Mouse (Mus musculus) layer of hippocampus, adult 8-10 months (tissue): ENCODE results near the gene Mid1. TPM values are rescaled to one million over a fixed set of nuclear protein-coding genes. Genes with fewer than 3 reads are reported as not detected.
A peak's percentile ranks its signal among the peaks of the same experiment; 100 is the strongest.

Experiments
- DNase-seq, 2 experiments: peaks; one replicate each; pipeline ENCODE4 v3.0.0; 2022; ENCODE audit warnings: low spot score in 2 of 2
- total RNA-seq, 4 experiments: library from RNA; stranded (reverse); gene quantifications; 2 replicates each; pipeline ENCODE4 v1.2.4; 2022

The Mid1 gene
- total RNA-seq, 4 experiments from 2014 or later, result 4.8 to 29.5 (median 13.2) TPM

DNA sequence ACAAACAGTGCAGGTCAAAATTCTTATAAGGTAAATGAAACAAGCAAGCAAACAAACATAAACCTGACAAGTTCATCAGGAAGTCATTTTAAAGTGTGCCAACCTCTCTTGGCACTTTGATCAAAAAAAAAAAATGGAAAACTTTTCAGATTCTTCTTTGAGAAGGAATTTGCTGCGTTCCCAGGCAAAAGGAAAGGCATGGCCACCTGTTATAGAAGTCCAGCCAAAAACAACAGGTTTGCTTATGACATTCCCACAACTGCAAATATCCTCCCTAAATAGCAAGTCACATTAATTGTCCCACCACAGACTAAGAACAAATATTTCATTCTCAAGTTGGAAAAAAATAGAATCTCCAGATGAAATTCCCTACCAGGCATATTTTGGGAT is 197.2 kb downstream of the Mid1 start:
- no peak for DNase-seq

DNA sequence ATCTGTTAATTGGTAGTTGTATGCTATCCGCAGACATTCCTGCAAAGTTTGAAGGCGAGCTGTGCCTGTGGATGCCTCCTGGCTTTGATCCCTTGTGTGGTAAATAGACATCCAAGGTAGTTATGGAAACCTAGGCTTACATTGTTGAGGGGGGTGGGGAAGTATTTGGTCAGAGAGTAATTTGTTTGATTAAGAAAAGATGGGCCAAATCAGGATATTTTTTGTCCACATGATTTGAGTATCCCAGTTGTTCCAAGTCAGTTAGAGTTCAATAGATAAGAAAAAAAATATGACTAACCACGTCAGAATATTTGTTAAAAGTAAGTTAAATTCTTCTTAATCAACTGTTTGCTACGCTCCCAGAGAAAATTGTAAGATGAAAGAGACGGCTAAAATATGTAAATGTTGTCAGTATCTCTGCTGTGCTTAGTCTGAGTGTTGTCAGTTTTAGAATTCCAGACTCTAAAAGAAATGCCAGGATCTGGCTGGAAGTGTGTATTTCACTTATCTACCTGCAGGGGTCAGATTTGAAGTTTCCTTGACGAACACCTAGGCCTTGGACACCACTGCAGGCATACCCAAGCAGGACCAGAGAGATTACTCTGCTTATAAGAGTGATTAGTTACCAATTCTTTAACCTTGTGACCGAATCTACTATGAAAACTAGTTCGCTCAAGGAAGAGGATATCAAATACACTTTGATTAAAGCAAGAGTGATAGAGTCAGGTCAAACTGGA is 198.7 kb downstream of the Mid1 start:
- no peak for DNase-seq

DNA sequence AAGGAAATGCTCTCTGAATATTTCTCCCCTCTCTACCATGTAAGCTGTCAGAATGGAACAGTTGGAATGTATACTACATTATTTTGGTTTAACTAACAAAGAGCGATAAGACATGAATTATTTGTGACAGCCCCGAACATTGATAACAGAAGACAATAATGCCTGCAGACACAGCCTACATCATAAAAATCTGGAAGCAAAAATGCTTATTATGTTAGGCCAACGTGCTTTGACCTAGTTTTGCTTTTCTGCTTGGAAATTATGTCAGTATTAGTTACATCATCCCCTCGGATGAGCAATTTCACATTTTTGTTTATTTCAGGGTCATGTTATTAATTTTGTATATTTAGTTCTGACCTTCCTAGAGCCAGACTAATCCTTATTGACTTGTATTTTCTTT is 205.5 kb downstream of the Mid1 start:
- DNase-seq, result no peak

DNA sequence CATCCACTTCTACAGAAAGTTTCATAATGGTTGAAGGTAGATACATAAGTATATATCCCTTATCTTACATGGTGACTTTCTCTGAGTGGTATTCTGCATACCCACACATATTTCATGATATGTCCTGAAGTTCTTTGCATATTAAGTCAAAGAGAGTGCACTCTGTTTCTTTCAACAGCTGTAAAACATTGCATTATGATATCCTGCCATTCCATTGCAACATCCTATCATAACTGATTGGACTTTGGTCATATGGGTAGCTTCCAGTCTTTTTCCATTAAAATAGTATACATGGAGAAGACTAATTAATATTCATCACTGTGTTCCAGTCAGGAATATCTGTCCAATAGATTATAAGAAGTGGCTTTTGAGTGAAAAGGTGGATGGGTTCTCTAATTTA is 207.1 kb downstream of the Mid1 start:
- DNase-seq, result no peak

DNA sequence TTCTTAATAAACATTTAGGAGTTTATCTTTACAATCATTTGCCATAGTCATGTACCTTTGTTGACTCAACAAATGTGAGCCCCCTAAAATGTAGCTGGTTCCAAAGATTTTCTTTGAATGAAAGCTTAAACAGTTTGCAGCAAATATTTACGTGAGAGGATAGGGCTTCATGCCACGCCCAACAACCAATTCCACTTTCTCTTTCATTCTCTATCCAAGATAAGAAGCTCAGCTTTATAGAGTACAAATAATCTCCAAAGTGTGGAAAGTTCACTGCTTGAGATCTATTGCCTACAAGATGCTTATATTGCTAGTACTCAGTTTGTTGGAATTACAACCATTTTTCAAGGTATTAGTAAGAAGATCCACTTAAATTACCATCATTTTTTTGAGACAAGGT is 207.6 kb downstream of the Mid1 start:
- DNase-seq, result no peak

DNA sequence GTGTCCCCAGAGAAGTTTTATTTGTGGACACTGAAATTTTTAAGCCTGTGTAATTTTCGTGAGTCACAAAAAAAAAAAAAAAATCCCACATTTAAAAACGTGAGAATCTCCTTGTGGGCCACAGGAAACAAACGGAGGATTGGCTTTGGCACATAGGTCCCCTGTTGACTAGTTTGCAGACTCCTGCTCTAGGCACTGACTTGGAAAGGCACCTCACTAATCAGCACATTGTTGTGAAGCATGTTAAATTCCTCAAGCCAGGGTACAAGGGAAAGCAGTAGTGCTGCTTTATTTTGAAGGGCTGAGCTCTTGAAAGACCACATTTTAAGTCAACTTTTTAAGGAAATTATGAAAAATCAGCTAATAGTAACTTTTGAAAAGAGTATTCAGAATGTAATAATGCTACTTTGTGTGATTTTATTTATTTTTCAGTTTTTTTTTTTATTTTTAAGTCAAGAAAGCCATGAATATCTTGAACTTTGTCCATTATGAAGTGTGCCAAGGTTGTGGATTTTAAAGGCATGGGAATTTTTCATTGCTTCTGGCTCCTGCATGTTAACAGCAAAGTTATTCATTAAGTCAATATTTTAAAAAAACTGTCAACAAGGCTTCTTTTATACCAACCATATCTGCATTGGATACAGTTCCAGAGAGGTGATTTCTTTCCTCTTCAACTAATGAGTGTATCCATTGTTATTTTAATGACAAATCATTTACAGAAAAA is 214.4 kb downstream of the Mid1 start:
- no peak for DNase-seq

DNA sequence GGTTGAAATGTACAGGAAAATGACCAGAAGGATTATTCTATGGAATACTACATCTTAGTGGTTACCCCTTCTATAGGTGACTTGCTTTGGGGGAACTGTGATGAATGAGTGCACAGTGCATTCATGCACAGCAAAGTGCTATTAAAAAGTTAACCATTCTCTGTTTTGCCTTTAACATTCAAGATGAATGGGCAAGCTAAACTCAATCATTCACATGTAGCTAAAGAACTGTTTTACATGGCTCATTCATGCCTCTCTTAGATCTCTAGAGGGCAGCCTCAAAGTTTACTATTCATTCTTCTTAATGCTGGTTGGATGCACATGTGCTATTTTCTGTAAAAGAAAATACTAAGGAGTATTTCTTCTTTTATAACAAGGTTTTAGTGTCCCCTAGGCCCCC is 217.9 kb downstream of the Mid1 start:
- DNase-seq, result no peak

DNA sequence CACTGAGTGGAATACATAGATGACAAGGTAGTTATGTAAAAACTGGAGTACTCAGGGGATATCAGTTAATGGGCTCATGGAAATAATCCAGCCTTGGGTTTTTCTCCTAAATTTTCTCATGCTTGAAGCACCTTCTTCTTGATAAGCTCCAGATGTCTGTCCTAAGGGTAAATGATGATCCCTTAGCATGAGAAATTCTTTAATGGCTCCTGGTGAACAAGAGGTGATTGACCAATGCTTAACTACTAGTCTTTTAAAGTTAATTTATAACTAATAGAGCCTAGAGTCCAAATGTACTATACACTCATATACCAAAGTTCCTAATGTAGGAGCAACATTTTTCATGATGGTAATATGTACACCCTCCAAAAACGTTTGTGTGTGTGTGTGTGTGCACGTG is 218.7 kb downstream of the Mid1 start:
- no peak for DNase-seq

DNA sequence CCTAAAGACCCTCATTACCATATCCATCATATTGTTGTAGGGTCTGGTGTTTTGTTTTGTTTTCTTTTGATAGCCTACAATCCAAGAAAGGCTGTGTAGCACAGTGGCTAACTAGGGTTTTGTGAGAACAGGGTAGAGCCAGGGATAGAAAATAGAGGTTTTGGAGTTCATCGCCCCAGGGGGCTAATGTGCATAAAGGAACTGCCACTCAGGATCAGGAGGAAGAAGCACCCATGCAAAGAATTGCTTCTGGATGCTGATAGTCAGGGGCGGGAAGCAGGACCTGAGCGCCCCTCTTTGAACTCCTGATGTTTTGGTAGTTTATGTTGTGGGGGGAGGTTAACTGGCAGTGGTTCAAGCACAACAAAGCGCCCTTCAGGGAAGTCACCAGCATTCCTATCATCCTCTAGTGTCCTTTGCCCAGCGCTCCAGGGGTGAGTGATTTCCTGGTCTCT is 221.1 kb downstream of the Mid1 start:
- no peak for DNase-seq

DNA sequence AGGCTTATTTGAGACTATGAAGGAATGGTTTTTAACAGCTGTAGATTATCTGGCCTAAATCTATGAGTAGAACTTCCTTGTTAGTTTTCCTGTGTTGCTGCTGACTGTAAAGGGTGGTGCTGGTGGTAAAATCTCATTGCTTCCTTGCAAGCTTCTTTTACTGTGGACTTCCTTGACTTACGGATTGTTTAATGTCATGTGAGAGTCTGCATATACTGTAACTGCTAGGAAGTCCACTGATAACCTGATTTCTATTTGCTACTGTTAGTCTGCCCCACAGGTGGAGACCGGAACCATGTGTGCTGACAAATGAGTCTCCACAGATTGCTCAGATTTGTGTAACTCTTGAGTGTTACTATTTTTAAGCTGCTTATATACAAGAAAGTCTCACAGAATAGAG is 224.9 kb downstream of the Mid1 start:
- no peak for DNase-seq

DNA sequence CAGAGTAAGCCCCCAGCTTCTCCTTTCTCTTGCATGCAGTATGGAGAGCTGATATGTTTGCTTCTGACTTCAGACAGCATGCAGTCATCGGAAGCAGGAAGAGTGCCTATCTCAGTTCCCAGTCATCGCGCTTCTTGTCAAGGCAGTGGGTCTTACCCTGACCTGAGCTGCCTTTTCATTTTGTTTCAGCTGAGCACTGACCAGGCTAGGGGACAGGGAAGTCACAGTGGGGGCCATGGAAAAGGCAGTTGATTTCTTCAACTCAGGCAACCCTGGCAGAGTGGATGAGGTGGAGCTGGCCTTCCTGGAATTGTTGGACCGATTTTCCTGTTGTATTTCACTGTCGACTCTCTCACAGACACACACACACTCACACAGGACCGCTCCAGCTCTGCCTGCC is 230.7 kb downstream of the Mid1 start:
- no peak for DNase-seq

DNA sequence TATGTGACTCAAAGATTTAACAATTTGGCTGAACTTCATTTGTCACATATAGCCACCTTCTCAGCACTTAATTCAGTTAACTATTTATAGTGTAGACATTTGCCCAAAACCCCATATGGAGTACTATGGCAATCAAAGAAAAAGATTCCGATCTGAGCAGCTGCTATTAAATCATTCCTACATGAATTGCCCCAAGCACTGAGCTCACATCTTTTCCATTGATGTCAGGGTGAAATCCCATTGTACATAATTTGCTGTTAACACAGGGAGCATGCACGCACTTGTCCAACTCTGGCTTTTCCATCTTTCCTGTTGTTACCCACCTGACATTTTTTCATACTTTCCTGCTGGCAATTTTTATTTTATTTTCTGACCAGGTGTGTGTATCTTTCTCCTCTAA is 237.5 kb downstream of the Mid1 start:
- no peak for DNase-seq

DNA sequence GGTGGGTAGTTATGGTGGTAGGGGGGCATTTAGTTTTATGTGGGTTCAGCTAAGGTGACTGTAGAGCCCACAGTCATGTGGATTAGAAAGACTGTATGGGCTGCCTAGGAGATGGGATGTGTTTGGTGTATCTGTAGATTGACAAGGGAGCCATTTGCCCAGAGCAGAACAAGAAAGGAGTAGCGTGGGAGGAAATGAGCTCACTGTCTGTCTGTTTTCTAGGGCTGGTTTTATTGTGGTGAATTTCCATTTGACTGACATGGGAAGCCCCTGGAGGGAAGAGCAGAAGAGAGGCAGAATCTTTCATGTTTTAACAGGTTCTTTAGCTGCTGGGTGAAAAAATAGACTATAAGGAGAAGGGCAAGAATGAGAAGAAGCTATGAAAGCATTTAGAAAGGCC is 238.4 kb downstream of the Mid1 start:
- no peak for DNase-seq

DNA sequence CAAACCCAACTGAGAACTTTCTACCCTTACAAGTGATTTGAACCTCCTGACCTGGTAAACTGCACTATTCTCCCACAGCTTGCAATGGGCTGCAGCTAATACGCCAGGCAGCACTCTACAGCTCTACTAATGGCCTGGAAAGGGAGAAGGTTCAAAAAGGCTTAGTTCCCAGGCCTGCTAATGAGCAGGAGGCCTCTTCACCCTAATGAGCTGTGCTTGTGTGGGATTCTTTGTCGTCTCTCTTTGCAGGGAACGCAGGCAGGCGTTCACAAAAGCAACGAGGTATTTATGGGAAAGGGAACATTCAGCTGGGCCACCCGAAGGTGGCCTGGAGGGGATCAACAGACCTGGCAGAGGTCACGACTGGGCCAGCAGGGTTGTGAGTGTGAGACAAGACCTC is 240.6 kb downstream of the Mid1 start:
- DNase-seq, result no peak

DNA sequence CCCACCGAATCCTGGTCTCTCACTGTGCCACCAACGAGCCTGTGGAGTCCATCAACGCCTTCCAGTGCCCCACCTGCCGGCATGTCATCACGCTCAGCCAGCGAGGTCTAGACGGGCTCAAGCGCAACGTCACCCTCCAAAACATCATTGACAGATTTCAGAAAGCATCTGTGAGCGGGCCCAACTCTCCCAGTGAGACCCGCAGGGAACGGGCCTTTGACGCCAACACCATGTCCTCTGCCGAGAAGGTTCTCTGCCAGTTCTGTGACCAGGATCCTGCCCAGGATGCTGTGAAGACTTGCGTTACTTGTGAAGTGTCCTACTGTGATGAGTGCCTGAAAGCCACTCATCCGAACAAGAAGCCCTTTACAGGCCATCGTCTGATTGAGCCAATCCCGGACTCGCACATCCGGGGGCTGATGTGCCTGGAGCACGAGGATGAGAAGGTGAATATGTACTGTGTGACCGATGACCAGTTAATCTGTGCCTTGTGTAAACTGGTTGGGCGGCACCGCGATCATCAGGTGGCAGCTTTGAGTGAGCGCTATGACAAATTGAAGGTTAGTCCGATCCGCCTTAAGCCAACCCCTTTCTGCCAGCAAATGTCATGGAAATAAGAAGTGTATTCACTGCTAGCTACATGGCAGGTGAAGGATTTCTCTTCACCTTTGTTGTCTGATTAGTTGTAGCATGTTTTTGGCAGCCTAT is 242.3 kb downstream of the Mid1 start:
- no peak for DNase-seq

DNA sequence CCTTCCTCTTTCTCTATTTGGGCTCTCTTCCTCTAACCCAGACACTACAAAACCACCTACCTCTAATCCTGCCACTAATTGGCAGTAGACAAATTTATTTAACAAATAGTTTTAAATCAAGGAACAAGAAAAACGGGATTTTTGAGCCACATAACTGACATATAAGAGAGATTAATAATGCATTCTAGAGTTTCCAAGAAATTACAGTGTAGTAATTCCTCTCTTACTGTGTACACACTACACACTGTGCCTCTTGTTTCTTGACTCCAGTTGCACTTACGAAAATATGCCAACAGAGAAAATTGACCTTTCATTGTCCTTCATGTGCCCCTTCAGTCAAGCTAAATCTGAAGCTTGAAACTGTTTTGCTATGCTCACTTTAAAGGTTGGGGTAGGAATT is 245.9 kb downstream of the Mid1 start:
- no peak for DNase-seq

DNA sequence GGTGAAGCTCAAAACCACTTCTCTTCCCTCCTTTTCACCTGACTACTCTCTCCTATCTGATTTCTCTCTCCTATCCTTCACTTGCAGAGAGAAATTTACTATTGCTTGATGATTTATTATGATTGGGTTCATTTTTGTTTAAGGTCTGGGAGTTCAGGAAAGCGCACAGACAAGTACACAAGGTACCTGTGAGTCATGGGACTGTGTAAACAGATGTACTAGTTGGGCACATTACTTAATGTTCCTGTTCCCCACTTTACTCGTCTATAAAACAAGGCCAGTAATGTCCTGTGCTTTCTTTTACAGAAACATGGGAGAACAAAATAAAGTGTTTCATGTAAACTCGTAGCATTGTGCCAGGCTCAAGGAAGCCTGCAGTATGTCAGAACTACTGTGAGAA is 248.2 kb downstream of the Mid1 start:
- DNase-seq, result no peak

DNA sequence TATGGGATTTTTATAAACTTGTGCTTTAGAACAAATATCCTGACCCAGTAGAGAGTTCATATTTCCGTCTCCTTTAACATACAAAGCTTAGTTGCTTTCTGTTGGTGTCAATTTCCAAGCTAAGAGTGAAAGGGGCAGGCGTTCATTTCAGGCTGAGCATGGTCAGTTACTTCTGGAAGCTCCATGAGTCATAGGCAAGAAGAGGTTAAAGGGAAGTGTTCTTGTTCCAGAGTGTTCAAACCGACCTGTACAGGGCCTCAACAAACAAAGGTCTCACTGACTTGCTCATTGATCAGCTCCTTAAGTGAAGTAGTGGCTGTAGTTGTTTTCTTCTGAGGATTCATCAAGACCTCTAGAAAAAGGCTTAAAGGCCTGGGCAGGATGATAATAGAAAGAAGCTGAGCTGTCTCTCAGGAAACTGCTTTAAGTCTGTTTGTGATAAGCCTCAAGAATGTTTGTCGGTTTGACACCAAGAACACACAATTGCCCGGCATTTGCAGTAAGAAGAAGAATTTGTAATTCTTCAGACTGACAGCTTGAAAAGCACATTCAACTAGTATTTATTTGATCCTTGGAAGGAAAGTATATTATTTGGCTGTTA is 252.2 kb downstream of the Mid1 start:
- no peak for DNase-seq

DNA sequence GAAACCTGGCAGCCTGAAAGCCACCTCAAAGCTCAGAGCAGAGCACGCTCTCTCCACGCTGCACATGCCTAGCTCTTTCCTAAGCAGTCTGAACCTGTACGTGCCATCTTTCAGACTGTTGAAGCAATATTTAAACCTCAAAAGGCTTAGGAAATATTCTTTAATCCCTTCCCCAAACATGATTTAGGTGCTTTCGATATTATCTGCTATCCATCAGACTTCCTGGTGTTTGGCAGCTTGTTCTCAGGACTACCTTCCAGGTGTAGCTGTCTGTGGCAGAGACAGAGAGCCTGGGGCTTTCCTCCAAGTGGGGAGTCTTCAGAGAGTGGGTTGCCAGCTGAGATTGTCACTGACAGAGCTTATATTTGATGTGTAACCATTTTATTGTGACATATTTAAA is 255.5 kb downstream of the Mid1 start:
- DNase-seq, result no peak

DNA sequence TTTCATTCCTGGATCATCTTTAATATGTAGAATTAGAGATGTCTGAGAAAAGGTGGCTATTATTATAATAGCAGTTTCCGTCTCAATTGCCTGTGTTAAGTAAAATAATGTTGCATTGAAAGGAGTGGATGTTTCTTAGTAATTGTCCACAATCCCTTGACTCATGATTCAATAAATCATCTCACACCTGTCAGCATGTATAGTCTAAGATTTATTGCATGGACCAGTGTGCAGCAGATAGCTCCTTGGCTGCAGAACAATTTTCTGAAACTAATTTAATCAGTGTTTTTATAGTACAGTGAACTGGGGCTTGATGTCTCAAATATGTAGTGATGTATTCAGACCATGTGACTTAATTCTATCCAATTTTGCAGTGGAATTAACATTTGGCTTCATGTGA is 265.6 kb downstream of the Mid1 start:
- DNase-seq, result no peak

DNA sequence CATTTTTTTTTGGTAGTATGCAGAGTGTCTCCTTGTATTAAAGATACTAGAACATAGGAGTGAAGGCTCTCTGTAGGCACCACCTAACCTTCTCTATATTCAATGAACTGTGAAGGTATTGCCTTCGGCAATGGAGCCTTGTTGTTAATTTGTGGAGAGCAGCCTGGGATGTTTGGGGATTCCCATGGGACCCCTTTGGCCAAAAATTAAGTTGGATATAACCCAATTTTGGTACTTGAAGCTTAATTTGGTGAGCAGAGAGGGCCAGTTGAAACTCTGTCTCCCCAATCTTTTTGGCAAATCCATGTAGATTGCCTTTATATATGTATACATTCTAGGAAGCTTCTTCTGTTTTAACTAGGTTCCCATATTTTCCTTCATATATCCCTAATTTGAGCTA is 284.3 kb downstream of the Mid1 start:
- no peak for DNase-seq

DNA sequence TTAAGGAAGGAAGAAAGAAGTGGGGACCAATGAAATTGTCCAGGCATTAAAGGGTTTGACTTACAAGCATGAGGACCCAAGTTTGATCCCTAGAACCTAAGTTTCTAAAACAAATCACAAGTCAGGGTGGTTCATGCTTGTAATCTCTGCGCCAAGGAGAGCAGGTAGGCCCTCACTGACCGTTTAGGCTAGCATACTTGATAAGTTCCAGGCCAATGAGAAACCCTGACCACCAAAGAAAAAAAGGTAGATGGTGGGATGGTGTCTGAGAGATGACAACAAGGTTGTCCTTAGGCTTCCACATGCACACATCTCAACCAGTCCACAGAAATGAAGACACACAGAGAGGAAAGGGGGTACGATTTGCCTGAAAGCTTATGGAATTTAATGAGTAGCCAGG is 284.8 kb downstream of the Mid1 start:
- peak in 1 of 2 experiments; percentile 4 for DNase-seq
